Mouse (Mus musculus) splenic B cell, adult 2 months (primary cell): Measurements from ENCODE around the gene Nek6.

Experiments
- DNase-seq: peaks from one replicate; pipeline ENCODE4 v3.0.0-alpha.2; 2011; ENCODE audit warnings: low read depth, low spot score
- H3K27me3 ChIP-seq: 2 replicates; pipeline ENCODE4 v1.6.1; 2012; ENCODE audit warnings: mild to moderate bottlenecking, low read length, moderate library complexity, mixed read lengths; ENCODE audit not compliant: control insufficient read depth, poor library complexity, insufficient read depth, severe bottlenecking
- H3K36me3 ChIP-seq: 2 replicates; pipeline ENCODE4 v1.6.1; 2012; ENCODE audit warnings: mild to moderate bottlenecking, low read length, moderate library complexity, mixed read lengths; ENCODE audit not compliant: control insufficient read depth, poor library complexity, insufficient read depth, severe bottlenecking

The Nek6 gene

DNA sequence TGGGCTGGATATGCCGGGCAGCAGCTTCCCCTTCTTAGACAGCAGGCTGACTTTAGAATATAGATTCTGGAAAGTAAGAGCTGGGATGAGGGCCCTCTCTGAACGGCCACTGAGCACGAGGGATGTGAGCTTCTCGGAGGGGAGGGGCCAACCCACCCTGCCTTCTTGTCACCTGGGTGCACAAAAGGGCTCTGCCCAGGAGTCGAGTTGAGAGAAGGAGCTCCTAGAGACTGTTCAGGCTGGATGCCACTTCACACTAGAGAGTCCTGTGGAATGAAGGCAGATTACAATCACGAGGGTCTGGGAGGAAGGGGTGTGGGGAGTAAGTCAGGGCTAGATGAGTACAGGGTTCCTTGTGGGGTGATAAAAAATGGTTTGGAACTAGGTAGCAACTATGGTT is 5.6 kb downstream of the Nek6 start:
- DNase-seq, result no peak
- H3K36me3 ChIP-seq, result no peaks in the 10 kb centered on the region; the same call in 1 of the 2 replicates
- no peaks in the 10 kb centered on the region for H3K27me3 ChIP-seq

DNA sequence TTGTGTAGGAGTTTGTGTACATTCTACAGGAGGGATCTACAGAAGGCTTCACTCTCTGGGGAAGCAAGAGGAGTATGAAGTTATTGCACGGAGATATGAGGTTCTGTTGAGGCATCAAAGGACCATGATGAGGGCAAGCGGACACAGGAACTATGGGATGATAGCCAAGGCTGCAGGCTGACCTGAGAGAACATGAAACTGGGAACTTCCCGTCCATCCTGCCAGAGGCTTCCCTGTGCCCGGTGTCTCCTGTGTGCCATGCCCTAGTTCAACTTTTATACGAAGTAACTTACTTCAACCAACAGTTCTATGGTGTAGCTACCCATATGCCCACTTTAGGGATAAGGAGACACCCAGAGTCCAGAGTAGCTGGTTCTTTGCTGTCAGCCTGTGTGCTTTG is 7.3 kb downstream of the Nek6 start:
- Histone ChIP-seq H3K27me3 (no peaks in the 10 kb centered on the region), H3K36me3 (no peaks in the 10 kb centered on the region; the same call in 1 of the 2 replicates)
- no peak for DNase-seq

DNA sequence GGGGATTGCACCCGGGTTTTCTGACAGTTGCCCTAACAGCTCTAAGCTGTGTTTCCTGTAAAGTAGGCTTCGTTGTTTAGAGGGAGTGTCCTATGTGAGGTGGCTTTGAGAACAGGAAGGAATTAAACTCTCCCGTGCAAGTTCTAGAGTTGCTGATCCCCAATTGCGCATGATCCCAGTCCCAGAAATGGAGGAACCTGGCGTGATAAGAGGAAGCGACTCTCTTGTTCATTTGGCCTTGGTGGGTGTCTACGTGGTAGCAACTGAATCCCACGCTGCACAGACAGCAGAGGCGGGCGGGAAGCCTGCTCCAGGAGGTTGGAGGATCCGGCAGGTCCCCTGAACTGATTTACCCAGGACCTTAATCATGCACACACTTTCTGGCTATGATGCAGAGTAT is 8.5 kb downstream of the Nek6 start:
- no peak for DNase-seq
- Histone ChIP-seq H3K36me3 (no peaks in the 10 kb centered on the region; the same call in 1 of the 2 replicates), H3K27me3 (no peaks in the 10 kb centered on the region)

DNA sequence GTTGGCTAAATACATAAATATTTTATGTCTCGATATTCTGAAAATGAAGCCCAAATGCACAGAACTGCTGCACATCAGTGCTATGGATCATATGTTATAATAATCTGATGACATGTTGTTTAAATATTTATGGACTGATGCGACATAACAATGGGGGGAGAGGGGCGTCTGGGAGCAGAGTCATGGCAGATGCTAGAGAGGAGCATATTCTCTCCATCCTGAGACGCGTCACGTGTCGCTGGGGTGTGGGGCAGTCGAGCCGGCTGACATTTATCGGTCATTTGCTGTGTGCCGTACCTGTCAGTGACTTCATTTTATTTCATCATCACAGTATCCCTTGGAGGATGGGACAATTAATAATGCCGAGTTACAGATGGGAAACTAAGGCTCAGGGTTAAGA is 10.2 kb downstream of the Nek6 start:
- no peaks in the 10 kb centered on the region for H3K27me3 ChIP-seq
- H3K36me3 ChIP-seq, result no peaks in the 10 kb centered on the region; the same call in 1 of the 2 replicates
- DNase-seq, result no peak

DNA sequence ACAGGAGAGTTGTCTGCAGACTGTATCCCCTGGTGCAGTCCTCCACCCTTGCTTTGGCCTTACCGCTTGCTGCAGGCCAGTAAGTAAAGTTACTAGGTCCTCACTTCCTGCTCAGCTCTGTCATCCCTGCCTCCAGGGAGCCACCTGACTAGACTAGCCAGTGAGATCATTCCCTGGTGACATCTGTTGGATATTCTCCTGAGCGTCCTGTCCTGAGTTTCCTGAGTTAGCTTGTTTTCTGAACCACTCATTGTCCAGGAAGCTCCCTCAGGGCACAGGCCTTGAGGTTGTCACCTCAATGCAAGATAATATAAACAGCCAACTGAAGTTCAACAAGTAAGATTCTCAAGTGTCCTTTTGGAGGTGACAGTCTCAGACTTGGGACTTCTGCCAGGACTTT is 10.9 kb downstream of the Nek6 start:
- H3K36me3 ChIP-seq, result no peaks in the 10 kb centered on the region; the same call in 1 of the 2 replicates
- DNase-seq, result no peak
- H3K27me3 ChIP-seq, result no peaks in the 10 kb centered on the region

- DNase-seq, result no peak
- Histone ChIP-seq H3K27me3 (no peaks in the 10 kb centered on the region), H3K36me3 (no peaks in the 10 kb centered on the region)
Observed at GRCm38 (mm10) chr2:38523781-38524445, 12.5 kb downstream of the Nek6 start.

- no peak for DNase-seq
- H3K27me3 ChIP-seq, result no peaks in the 10 kb centered on the region
- no peaks in the 10 kb centered on the region for H3K36me3 ChIP-seq
Observed at GRCm38 (mm10) chr2:38525034-38525433, 13.6 kb downstream of the Nek6 start.

DNA sequence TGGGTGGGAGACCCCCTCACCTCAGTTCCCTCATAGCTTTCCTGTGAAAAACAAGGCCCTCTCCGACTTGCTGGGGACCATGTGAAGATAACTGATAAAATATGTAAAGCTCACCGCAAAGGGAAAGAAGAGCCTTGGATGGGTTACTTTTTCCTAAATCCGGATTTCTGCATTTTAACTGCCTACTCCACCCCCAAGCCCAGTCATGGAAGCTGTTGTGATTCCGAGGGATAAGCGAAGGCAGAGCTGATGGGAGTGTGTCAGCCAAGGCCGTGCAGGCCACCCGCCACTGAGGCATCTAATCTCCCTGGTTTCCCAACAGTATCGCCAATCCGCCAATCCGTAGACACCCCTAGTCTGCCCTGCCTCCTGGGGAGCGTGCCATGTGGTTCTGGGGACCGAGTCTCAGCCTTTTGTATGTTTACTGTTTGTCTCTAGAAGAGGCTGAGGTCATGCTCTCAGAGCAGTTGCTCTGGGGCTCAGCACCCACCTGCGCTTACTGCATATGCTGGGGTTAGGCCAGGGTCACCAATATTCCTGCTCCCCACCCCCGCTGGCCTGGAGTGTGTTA is 18.2 kb downstream of the Nek6 start:
- DNase-seq, result no peak
- H3K27me3 ChIP-seq, result no peaks in the 10 kb centered on the region
- H3K36me3 ChIP-seq, result no peaks in the 10 kb centered on the region

- no peaks in the 10 kb centered on the region for H3K27me3 ChIP-seq
- DNase-seq, result no peak
Observed at GRCm38 (mm10) chr2:38530955-38531381, 19.5 kb downstream of the Nek6 start.

GRCm38 (mm10) chr2:38533322-38533721 is 21.9 kb downstream of the Nek6 start:
- Histone ChIP-seq H3K36me3 (no peaks in the 10 kb centered on the region), H3K27me3 (no peaks in the 10 kb centered on the region)
- no peak for DNase-seq

More at GRCm38 (mm10) chr2:38530955-38531381, 19.5 kb downstream of the Nek6 start:
- no peaks in the 10 kb centered on the region for H3K36me3 ChIP-seq

DNA sequence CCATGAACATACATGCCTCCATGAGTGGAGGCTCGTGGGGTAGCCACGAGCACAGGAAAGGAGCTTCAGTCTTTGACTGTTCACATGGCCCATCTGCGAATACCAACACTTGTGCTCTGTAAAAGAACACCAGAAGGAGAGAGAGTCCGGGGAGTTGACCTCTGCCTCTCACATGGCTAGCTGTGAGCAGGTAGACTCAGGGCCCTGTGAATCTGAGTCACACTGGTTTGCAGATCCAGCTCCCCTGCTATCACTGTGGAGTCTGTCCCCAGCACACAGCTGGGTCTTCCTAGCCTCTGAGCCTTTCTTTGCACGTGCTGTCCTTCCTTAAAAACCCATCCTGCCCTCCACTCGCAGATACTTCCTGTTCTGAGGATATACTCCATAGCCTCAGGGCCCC is 22.3 kb downstream of the Nek6 start:
- DNase-seq, result no peak
- Histone ChIP-seq H3K27me3 (no peaks in the 10 kb centered on the region), H3K36me3 (no peaks in the 10 kb centered on the region)

DNA sequence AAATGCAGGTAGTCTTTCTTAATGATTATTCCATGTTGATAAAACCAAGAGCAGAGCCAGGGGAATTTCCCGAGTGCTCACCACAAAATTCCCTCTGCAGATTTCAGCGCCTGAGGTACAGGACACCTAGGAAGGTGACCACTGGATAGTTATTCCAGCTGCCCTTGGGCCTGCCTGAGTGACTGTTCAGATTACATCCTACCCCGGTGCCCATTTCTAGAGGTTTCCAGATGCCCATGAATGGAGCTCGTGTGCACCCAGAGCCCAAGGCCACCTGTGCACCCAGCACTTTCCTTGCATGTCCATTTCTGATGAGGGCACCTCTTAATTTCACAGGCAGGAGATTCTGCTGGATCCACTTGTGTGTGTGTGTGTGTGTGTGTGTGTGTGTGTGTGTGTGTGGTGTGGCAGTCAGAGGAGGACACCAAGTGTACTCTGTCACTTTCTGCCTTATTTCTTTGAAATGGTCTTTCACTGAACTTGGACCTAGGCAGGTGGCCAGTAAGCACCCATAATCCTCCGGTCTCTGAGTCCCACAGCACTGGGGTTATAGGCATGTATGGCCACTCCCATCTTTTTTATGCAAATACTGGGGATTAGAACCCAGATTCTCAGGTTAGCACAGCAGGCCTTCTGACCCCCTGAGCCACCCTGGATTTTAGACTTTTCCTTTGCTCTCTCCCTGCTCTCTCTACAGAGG is 22.9 kb downstream of the Nek6 start:
- DNase-seq, result no peak
- H3K27me3 ChIP-seq, result no peaks in the 10 kb centered on the region
- H3K36me3 ChIP-seq, result no peaks in the 10 kb centered on the region

- Histone ChIP-seq H3K27me3 (no peaks in the 10 kb centered on the region), H3K36me3 (no peaks in the 10 kb centered on the region)
- no peak for DNase-seq
Observed at GRCm38 (mm10) chr2:38535051-38535450, 23.6 kb downstream of the Nek6 start.

DNA sequence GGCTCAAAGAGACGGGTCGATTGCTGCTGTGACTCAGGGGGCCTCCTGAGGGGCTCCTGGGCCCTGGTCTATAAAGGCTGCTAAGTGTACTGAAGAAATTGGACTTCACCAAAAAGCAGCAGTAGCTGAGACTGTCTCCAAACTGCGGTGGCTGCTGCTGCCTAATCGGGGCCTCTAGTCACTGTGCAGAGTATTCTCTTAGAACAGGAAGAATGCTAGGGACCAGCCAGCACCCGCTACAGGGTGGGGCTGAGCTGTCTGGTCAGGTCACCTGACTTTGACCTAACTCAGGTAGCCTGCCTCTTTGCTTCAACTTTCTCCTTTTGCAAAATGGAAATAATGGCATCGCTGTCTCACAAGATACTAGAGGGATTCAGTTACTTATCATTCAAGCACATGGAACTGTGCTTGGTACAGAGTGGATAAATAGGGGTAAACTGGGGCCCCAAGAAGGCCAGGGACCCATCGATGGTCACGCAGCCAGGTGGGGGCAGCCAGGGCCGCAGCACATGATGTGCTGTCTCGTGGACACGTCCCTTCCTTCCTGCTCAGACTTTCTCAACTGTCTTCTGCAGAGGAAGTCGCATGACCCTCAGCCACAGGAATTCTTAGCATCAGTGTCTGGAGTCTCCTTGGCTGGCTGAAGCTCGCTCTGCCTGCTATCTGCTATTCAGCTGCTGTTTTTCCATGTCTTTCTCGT is 24.2 kb downstream of the Nek6 start:
- Histone ChIP-seq H3K27me3 (no peaks in the 10 kb centered on the region), H3K36me3 (no peaks in the 10 kb centered on the region)
- peak; percentile 18 for DNase-seq

GRCm38 (mm10) chr2:38536331-38536731 is 24.9 kb downstream of the Nek6 start:
- Histone ChIP-seq H3K27me3 (no peaks in the 10 kb centered on the region), H3K36me3 (no peaks in the 10 kb centered on the region)
- DNase-seq, result peak; percentile 43
